9 mouse cellular contexts compared by ENCODE assay signal in genomic region chr10:61920655-61921365, GRCm38 (mm10). TPM values are rescaled to one million over a fixed set of nuclear protein-coding genes. Genes with fewer than 3 reads are reported as not detected.
DNase-seq lines count a peak whose midpoint lies in the region; ATAC-seq and TF ChIP-seq lines count a peak whose summit lies in the region.
"Had no signal": no experiment of that assay in that cellular context is flagged by ENCODE, and none has a peak within 500 bp of the region (broad histone marks: within the 10 kb centered on the region; RNA-seq: fewer than 3 reads in every experiment).

No protein-coding gene starts in this region.

- no peak overlapping the region for H3K4me3 ChIP-seq in liver, embryonic 12.5 days
- peak overlapping the region; percentile 30; the same call in 1 of the 2 replicates for H3K4me3 ChIP-seq in embryonic facial prominence, embryonic 10.5 days
- no peak overlapping the region; the same call in 1 of the 2 replicates for H3K4me3 ChIP-seq in kidney, embryonic 16.5 days (ENCODE audit: low read length)
- no peak overlapping the region for H3K4me3 ChIP-seq in forebrain, postnatal 0 days (ENCODE audit: low read depth, low read length)

- 0 out of 2 replicates have a peak, but pooled peaks cover 4% of the 10 kb centered on the region for H3K4me1 ChIP-seq in liver, embryonic 12.5 days
- peaks cover 41% of the 10 kb centered on the region for H3K4me1 ChIP-seq in embryonic facial prominence, embryonic 10.5 days
- H3K4me1 ChIP-seq in kidney, embryonic 16.5 days (ENCODE audit: insufficient read depth, low read length) = peaks cover 29% of the 10 kb centered on the region
- H3K4me1 ChIP-seq in forebrain, postnatal 0 days (ENCODE audit: insufficient read depth) = no peaks in the 10 kb centered on the region

- no peak overlapping the region for H3K4me2 ChIP-seq in liver, embryonic 12.5 days
- H3K4me2 ChIP-seq in kidney, embryonic 16.5 days (replicated peaks; ENCODE audit: low read depth, low read length) = peak overlapping the region; percentile 22
- H3K4me2 ChIP-seq in forebrain, postnatal 0 days (ENCODE audit: low read depth) = no peak overlapping the region

- no peaks in the 10 kb centered on the region for H3K27me3 ChIP-seq in liver, embryonic 12.5 days (replicated peaks)
- H3K27me3 ChIP-seq in embryonic facial prominence, embryonic 10.5 days (replicated peaks; ENCODE audit: low read depth, poor library complexity, severe bottlenecking) = no peaks in the 10 kb centered on the region
- no peaks in the 10 kb centered on the region for H3K27me3 ChIP-seq in kidney, embryonic 16.5 days (ENCODE audit: insufficient read depth, low read length)
- no peaks in the 10 kb centered on the region for H3K27me3 ChIP-seq in forebrain, postnatal 0 days (ENCODE audit: insufficient read depth, low read length)

- no peak for TF ChIP-seq CTCF in forebrain, postnatal 0 days (IDR thresholded peaks at IDR 0.05; ENCODE audit: low read depth)

- no peak overlapping the region for H3K9ac ChIP-seq in liver, embryonic 12.5 days
- H3K9ac ChIP-seq in kidney, embryonic 16.5 days (replicated peaks; ENCODE audit: low read length) = peak overlapping the region; percentile 39
- H3K9ac ChIP-seq in forebrain, postnatal 0 days = no peak overlapping the region

- H3K9me3 ChIP-seq in liver, embryonic 12.5 days (replicated peaks) = 0 out of 2 replicates have a peak, but pooled peaks cover 1% of the 10 kb centered on the region
- H3K9me3 ChIP-seq in embryonic facial prominence, embryonic 10.5 days = peaks cover 11% of the 10 kb centered on the region; the same call in 1 of the 2 replicates
- peaks cover under 1% of the 10 kb centered on the region; the same call in 1 of the 2 replicates for H3K9me3 ChIP-seq in kidney, embryonic 16.5 days (ENCODE audit: low read length)
- no peaks in the 10 kb centered on the region for H3K9me3 ChIP-seq in forebrain, postnatal 0 days (ENCODE audit: low read length)

- no peak overlapping the region for H3K27ac ChIP-seq in liver, embryonic 12.5 days
- H3K27ac ChIP-seq in embryonic facial prominence, embryonic 10.5 days (replicated peaks) = peak overlapping the region; percentile 81
- H3K27ac ChIP-seq in kidney, embryonic 16.5 days (ENCODE audit: low read length) = peak overlapping the region; percentile 83
- no peak overlapping the region for H3K27ac ChIP-seq in forebrain, postnatal 0 days (ENCODE audit: low read depth, low read length)

- 28% methylated on average over 11 of the region's 11 CpGs for WGBS in liver, embryonic 12.5 days (ENCODE audit: insufficient replicate concordance)
- WGBS in embryonic facial prominence, embryonic 10.5 days = 34% methylated on average over 11 of the region's 11 CpGs
- 16% methylated on average over 11 of the region's 11 CpGs for whole genome bisulfite sequencing in kidney, embryonic 16.5 days
- WGBS in forebrain, postnatal 0 days = 37% methylated on average over 11 of the region's 11 CpGs

- DNase-seq in liver = peak; percentile 63
- peak; percentile 69 for DNase-seq in embryonic facial prominence, embryonic 10.5 days (ENCODE audit: low spot score)
- peak; percentile 68 for DNase-seq in lung, postnatal 36 days
- DNase-seq in cerebellum, adult 11-12 months = no peak
- DNase-seq in frontal cortex, postnatal 14 days (ENCODE audit: low spot score in 2 of 2) = no peak
- no peak for DNase-seq in forebrain, postnatal 0 days

- ATAC-seq in liver, embryonic 12.5 days = no peak
- ATAC-seq in kidney, embryonic 16.5 days (ENCODE audit: low FRiP score, low TSS enrichment) = peak; percentile 52
- ATAC-seq in forebrain, postnatal 0 days = no peak

- no peaks in the 10 kb centered on the region for H3K36me3 ChIP-seq in liver, embryonic 12.5 days
- H3K36me3 ChIP-seq in embryonic facial prominence, embryonic 10.5 days (replicated peaks) = peaks cover 17% of the 10 kb centered on the region
- no peaks in the 10 kb centered on the region for H3K36me3 ChIP-seq in kidney, embryonic 16.5 days (ENCODE audit: insufficient read depth, low read length)
- H3K36me3 ChIP-seq in forebrain, postnatal 0 days (ENCODE audit: insufficient read depth) = no peaks in the 10 kb centered on the region

RNA-seq across cellular contexts. Expression of gene Col13a1, which starts 58.1 kb away (rescaled TPM):
- polyA plus RNA-seq in liver, embryonic 12.5 days (2016; fragmentation: Nextera tagmentation; extraction: Ambion mirVana) = 2.6 and 5.0 TPM in 2 replicates
- polyA plus RNA-seq in embryonic facial prominence, embryonic 10.5 days (2016; fragmentation: Nextera tagmentation; extraction: Ambion mirVana) = 6.0 and 6.1 TPM in 2 replicates
- 6.7 and 6.8 TPM in 2 replicates for polyA plus RNA-seq in kidney, embryonic 16.5 days (2015; fragmentation: Nextera tagmentation; extraction: Ambion mirVana)
- 2.4 and 3.7 TPM in 2 replicates for total RNA-seq in forebrain, postnatal 0 days (2014; rRNA removed)
- 1.1 and 1.6 TPM in 2 replicates for polyA plus RNA-seq in forebrain, postnatal 0 days (2015; fragmentation: Nextera tagmentation; extraction: Ambion mirVana)
- total RNA-seq: neutrophil, adult 5-6 weeks had no signal

Comparison
In these comparisons a context has a peak if more than half of its experiments do, and no peak if none do; other contexts are left out.
1. DNase-seq: peak in liver (single experiment), embryonic facial prominence, embryonic 10.5 days (single experiment) and lung, postnatal 36 days (single experiment); none in cerebellum, adult 11-12 months (single experiment), frontal cortex, postnatal 14 days (0 of 2) and forebrain, postnatal 0 days (single experiment).
2. H3K27ac ChIP-seq: peak in embryonic facial prominence, embryonic 10.5 days (single experiment) and kidney, embryonic 16.5 days (single experiment); none in liver, embryonic 12.5 days (single experiment) and forebrain, postnatal 0 days (single experiment).